Mouse (Mus musculus): ENCODE data around the gene Midn. TPM values are rescaled to one million over a fixed set of nuclear protein-coding genes. Genes with fewer than 3 reads are reported as not detected.

Midn gene
- polyA plus RNA-seq, 1 experiment from 2014 or later, result 25.9 TPM

- ATAC-seq (ENCODE audit: insufficient number of reproducible peaks, low FRiP score), result no peak
- Histone ChIP-seq H3K4me3 (no peak overlapping the region), H3K4me1 (replicated peaks) (peaks cover 25% of the 10 kb centered on the region), H3K27ac (ENCODE audit: poor library complexity, severe bottlenecking) (no peak overlapping the region), H3K27me3 (replicated peaks) (peaks cover 13% of the 10 kb centered on the region), H3K9me3 (replicated peaks) (no peaks in the 10 kb centered on the region), H3K4me2 (no peak overlapping the region), H3K36me3 (peaks cover 76% of the 10 kb centered on the region), H3K9ac (0 out of 2 replicates have a peak overlapping the region, but pooled peaks have one; percentile 6)
- 85% methylated on average over 18 of the region's 18 CpGs for WGBS
Measured at GRCm38 (mm10) chr10:80130403-80131031, 17.6 kb upstream of the Midn start.

- H3K9me3 ChIP-seq (replicated peaks), result 0 out of 2 replicates have a peak, but pooled peaks cover 4% of the 10 kb centered on the region
- H3K9ac ChIP-seq, result 0 out of 2 replicates have a peak overlapping the region, but pooled peaks have one; percentile 6
- peak overlapping the region; percentile 47 for H3K4me2 ChIP-seq
- H3K36me3 ChIP-seq, result peaks cover 67% of the 10 kb centered on the region
- H3K27ac ChIP-seq (ENCODE audit: poor library complexity, severe bottlenecking), result no peak overlapping the region
- 23% methylated on average over 55 of the region's 55 CpGs for WGBS
- H3K4me3 ChIP-seq, result 0 out of 2 replicates have a peak overlapping the region, but pooled peaks have one; percentile 6
- peaks cover 28% of the 10 kb centered on the region for H3K4me1 ChIP-seq (replicated peaks)
- ATAC-seq (ENCODE audit: insufficient number of reproducible peaks, low FRiP score), result no peak; the same call in 1 of the 2 replicates
- H3K27me3 ChIP-seq (replicated peaks), result peaks cover 22% of the 10 kb centered on the region
Measured at GRCm38 (mm10) chr10:80131316-80131951, 16.6 kb upstream of the Midn start.

- H3K9ac ChIP-seq, result no peak overlapping the region
- no peak overlapping the region for H3K27ac ChIP-seq (ENCODE audit: poor library complexity, severe bottlenecking)
- H3K4me3 ChIP-seq, result no peak overlapping the region
- peaks cover 33% of the 10 kb centered on the region for H3K4me1 ChIP-seq (replicated peaks)
- peaks cover 27% of the 10 kb centered on the region for H3K27me3 ChIP-seq (replicated peaks)
- H3K9me3 ChIP-seq (replicated peaks), result 0 out of 2 replicates have a peak, but pooled peaks cover 4% of the 10 kb centered on the region
- H3K36me3 ChIP-seq, result peaks cover 62% of the 10 kb centered on the region
- no peak for ATAC-seq (ENCODE audit: insufficient number of reproducible peaks, low FRiP score)
- H3K4me2 ChIP-seq, result peak overlapping the region; percentile 47
- 46% methylated on average over 27 of the region's 27 CpGs for WGBS
Measured at GRCm38 (mm10) chr10:80131952-80132350, 16.1 kb upstream of the Midn start.

- 71% methylated on average over 8 of the region's 8 CpGs for whole genome bisulfite sequencing
- Histone ChIP-seq H3K9ac (no peak overlapping the region), H3K27ac (ENCODE audit: poor library complexity, severe bottlenecking) (no peak overlapping the region), H3K4me2 (no peak overlapping the region), H3K4me3 (no peak overlapping the region), H3K36me3 (peaks cover 48% of the 10 kb centered on the region), H3K4me1 (replicated peaks) (peaks cover 47% of the 10 kb centered on the region), H3K27me3 (replicated peaks) (peaks cover 41% of the 10 kb centered on the region), H3K9me3 (replicated peaks) (0 out of 2 replicates have a peak, but pooled peaks cover 4% of the 10 kb centered on the region)
- ATAC-seq (ENCODE audit: insufficient number of reproducible peaks, low FRiP score), result no peak
Measured at GRCm38 (mm10) chr10:80133226-80133849, 14.7 kb upstream of the Midn start.

- ATAC-seq (ENCODE audit: insufficient number of reproducible peaks, low FRiP score), result no peak
- Histone ChIP-seq H3K36me3 (peaks cover 37% of the 10 kb centered on the region), H3K4me3 (no peak overlapping the region), H3K27ac (ENCODE audit: poor library complexity, severe bottlenecking) (no peak overlapping the region), H3K9me3 (replicated peaks) (0 out of 2 replicates have a peak, but pooled peaks cover 4% of the 10 kb centered on the region), H3K4me2 (no peak overlapping the region), H3K4me1 (replicated peaks) (peaks cover 57% of the 10 kb centered on the region), H3K9ac (no peak overlapping the region), H3K27me3 (replicated peaks) (peaks cover 43% of the 10 kb centered on the region)
- 81% methylated on average over 9 of the region's 9 CpGs for WGBS
Measured at GRCm38 (mm10) chr10:80134421-80134820, 13.7 kb upstream of the Midn start.

- WGBS, result 82% methylated on average over 10 of the region's 10 CpGs
- ATAC-seq (ENCODE audit: insufficient number of reproducible peaks, low FRiP score), result no peak
- no peak overlapping the region for H3K27ac ChIP-seq (ENCODE audit: poor library complexity, severe bottlenecking)
- H3K9ac ChIP-seq, result no peak overlapping the region
- peaks cover 30% of the 10 kb centered on the region for H3K36me3 ChIP-seq
- peaks cover 60% of the 10 kb centered on the region for H3K4me1 ChIP-seq (replicated peaks)
- H3K27me3 ChIP-seq (replicated peaks), result peaks cover 43% of the 10 kb centered on the region
- H3K4me3 ChIP-seq, result no peak overlapping the region
- no peak overlapping the region for H3K4me2 ChIP-seq
- H3K9me3 ChIP-seq (replicated peaks), result 0 out of 2 replicates have a peak, but pooled peaks cover 4% of the 10 kb centered on the region
Measured at GRCm38 (mm10) chr10:80135161-80135560, 12.9 kb upstream of the Midn start.

GRCm38 (mm10) chr10:80135641-80136040 lies 12.4 kb upstream of the Midn start:
- peaks cover 25% of the 10 kb centered on the region for H3K36me3 ChIP-seq
- no peak overlapping the region for H3K4me2 ChIP-seq
- 0 out of 2 replicates have a peak, but pooled peaks cover 4% of the 10 kb centered on the region for H3K9me3 ChIP-seq (replicated peaks)
- no peak overlapping the region for H3K9ac ChIP-seq
- H3K27ac ChIP-seq (ENCODE audit: poor library complexity, severe bottlenecking), result no peak overlapping the region
- ATAC-seq (ENCODE audit: insufficient number of reproducible peaks, low FRiP score), result no peak
- no peak overlapping the region for H3K4me3 ChIP-seq
- 94% methylated on average over 1 of the region's 1 CpGs for whole genome bisulfite sequencing
- H3K27me3 ChIP-seq (replicated peaks), result peaks cover 43% of the 10 kb centered on the region
- peaks cover 61% of the 10 kb centered on the region for H3K4me1 ChIP-seq (replicated peaks)

- no peak for ATAC-seq (ENCODE audit: insufficient number of reproducible peaks, low FRiP score)
- Histone ChIP-seq H3K27me3 (replicated peaks) (peaks cover 41% of the 10 kb centered on the region), H3K27ac (ENCODE audit: poor library complexity, severe bottlenecking) (no peak overlapping the region), H3K4me1 (replicated peaks) (peaks cover 59% of the 10 kb centered on the region), H3K36me3 (peaks cover 18% of the 10 kb centered on the region), H3K9me3 (replicated peaks) (0 out of 2 replicates have a peak, but pooled peaks cover 4% of the 10 kb centered on the region), H3K4me3 (peak overlapping the region; percentile 79), H3K9ac (peak overlapping the region; percentile 29; the same call in 1 of the 2 replicates), H3K4me2 (peak overlapping the region; percentile 100)
- WGBS, result 12% methylated on average over 43 of the region's 49 CpGs
Measured at GRCm38 (mm10) chr10:80136179-80136951, 11.7 kb upstream of the Midn start.

- H3K36me3 ChIP-seq, result peaks cover 11% of the 10 kb centered on the region
- no peak overlapping the region for H3K27ac ChIP-seq (ENCODE audit: poor library complexity, severe bottlenecking)
- H3K4me1 ChIP-seq (replicated peaks), result peaks cover 52% of the 10 kb centered on the region
- H3K9ac ChIP-seq, result peak overlapping the region; percentile 90
- 5% methylated on average over 29 of the region's 29 CpGs for WGBS
- peak overlapping the region; percentile 100 for H3K4me2 ChIP-seq
- H3K27me3 ChIP-seq (replicated peaks), result peaks cover 41% of the 10 kb centered on the region
- no peak for ATAC-seq (ENCODE audit: insufficient number of reproducible peaks, low FRiP score)
- peak overlapping the region; percentile 79 for H3K4me3 ChIP-seq
- H3K9me3 ChIP-seq (replicated peaks), result 0 out of 2 replicates have a peak, but pooled peaks cover 4% of the 10 kb centered on the region
Measured at GRCm38 (mm10) chr10:80136952-80137625, 11.0 kb upstream of the Midn start.
